Comparison of ENCODE assay signal across 7 mouse cellular contexts in the genomic region with DNA sequence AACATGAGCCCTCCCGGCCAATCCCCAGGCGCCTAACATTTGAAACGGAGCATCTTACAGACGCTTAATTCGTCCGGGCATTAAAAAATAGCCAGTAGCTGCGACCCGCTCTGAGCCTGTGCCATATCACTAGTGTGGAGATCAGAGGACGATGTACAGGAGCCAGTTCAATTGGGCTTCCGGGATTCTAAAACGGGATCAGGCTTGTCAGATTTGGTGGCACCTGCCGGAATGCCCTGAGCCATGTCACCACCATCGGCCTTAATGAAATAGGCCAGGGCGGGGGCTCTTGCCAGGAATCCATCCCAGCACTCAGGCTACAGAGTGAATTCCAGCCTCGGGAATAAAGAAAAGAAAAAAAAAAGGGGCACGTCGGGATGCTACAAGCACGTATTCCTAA. TPM values are rescaled to one million over a fixed set of nuclear protein-coding genes. Genes with fewer than 3 reads are reported as not detected.
DNase-seq lines count a peak whose midpoint lies in the region; ATAC-seq lines count a peak whose summit lies in the region.

No protein-coding gene starts in this region.

- peak overlapping the region; percentile 71 for H3K9ac ChIP-seq in lung, embryonic 16.5 days (ENCODE audit: low read length)
- H3K9ac ChIP-seq in hindbrain, embryonic 11.5 days (ENCODE audit: low read depth, low read length), result peak overlapping the region; percentile 88

- H3K4me2 ChIP-seq in lung, embryonic 16.5 days (ENCODE audit: low read depth, low read length), result peak overlapping the region; percentile 66
- H3K4me2 ChIP-seq in hindbrain, embryonic 11.5 days (replicated peaks; ENCODE audit: low read depth, low read length), result peak overlapping the region; percentile 54

- DNase-seq in lung, postnatal 14 days, result no peak
- DNase-seq in embryonic facial prominence, embryonic 10.5 days (ENCODE audit: low spot score), result peak; percentile 52
- DNase-seq in hindbrain, embryonic 11.5 days (ENCODE audit: low spot score), result peak; percentile 67
- no peak for DNase-seq in right cerebral cortex, postnatal 25 days

- H3K4me1 ChIP-seq in lung, embryonic 16.5 days (replicated peaks; ENCODE audit: control insufficient read depth, insufficient read depth, low read length), result peaks cover 24% of the 10 kb centered on the region
- H3K4me1 ChIP-seq in embryonic facial prominence, embryonic 10.5 days, result peaks cover 37% of the 10 kb centered on the region
- no peaks in the 10 kb centered on the region for H3K4me1 ChIP-seq in hindbrain, embryonic 11.5 days (replicated peaks; ENCODE audit: control insufficient read depth, insufficient read depth, low read length)

- no peaks in the 10 kb centered on the region for H3K9me3 ChIP-seq in lung, embryonic 16.5 days (ENCODE audit: control insufficient read depth, low read length)
- H3K9me3 ChIP-seq in embryonic facial prominence, embryonic 10.5 days, result no peaks in the 10 kb centered on the region
- H3K9me3 ChIP-seq in hindbrain, embryonic 11.5 days (ENCODE audit: control insufficient read depth, low read length), result no peaks in the 10 kb centered on the region

- H3K36me3 ChIP-seq in lung, embryonic 16.5 days (ENCODE audit: control insufficient read depth, insufficient read depth, low read length), result no peaks in the 10 kb centered on the region
- no peaks in the 10 kb centered on the region for H3K36me3 ChIP-seq in embryonic facial prominence, embryonic 10.5 days (replicated peaks)
- no peaks in the 10 kb centered on the region for H3K36me3 ChIP-seq in hindbrain, embryonic 11.5 days (ENCODE audit: control insufficient read depth, insufficient read depth, low read length)
- no peaks in the 10 kb centered on the region for H3K36me3 ChIP-seq in macrophage (ENCODE audit: inconsistent target)

- H3K79me2 ChIP-seq in macrophage (ENCODE audit: inconsistent target), result no peaks in the 10 kb centered on the region

- peak overlapping the region; percentile 97 for H3K27ac ChIP-seq in lung, embryonic 16.5 days (ENCODE audit: low read length)
- peak overlapping the region; percentile 98 for H3K27ac ChIP-seq in embryonic facial prominence, embryonic 10.5 days (replicated peaks)
- H3K27ac ChIP-seq in hindbrain, embryonic 11.5 days (ENCODE audit: low read depth, low read length), result peak overlapping the region; percentile 96
- no peak overlapping the region for H3K27ac ChIP-seq in macrophage

- peak overlapping the region; percentile 56 for H3K4me3 ChIP-seq in lung, embryonic 16.5 days (ENCODE audit: low read length)
- peak overlapping the region; percentile 56 for H3K4me3 ChIP-seq in embryonic facial prominence, embryonic 10.5 days
- peak overlapping the region; percentile 33 for H3K4me3 ChIP-seq in hindbrain, embryonic 11.5 days (ENCODE audit: low read depth, low read length)
- peak overlapping the region; percentile 25; the same call in 1 of the 2 replicates for H3K4me3 ChIP-seq in macrophage (ENCODE audit: inconsistent target)

- WGBS in lung, embryonic 16.5 days, result 14% methylated on average over 18 of the region's 18 CpGs
- WGBS in embryonic facial prominence, embryonic 10.5 days, result 39% methylated on average over 18 of the region's 18 CpGs
- WGBS in hindbrain, embryonic 11.5 days, result 32% methylated on average over 18 of the region's 18 CpGs
- 51% methylated on average over 13 of the region's 18 CpGs for WGBS in macrophage (ENCODE audit: missing documents)

- peak; percentile 21 for ATAC-seq in lung, embryonic 16.5 days (ENCODE audit: low read depth)
- ATAC-seq in hindbrain, embryonic 11.5 days (ENCODE audit: low FRiP score), result peak; percentile 33
- ATAC-seq in frontal cortex, adult (ENCODE audit: low TSS enrichment), result no peak

- no peaks in the 10 kb centered on the region for H3K27me3 ChIP-seq in lung, embryonic 16.5 days (ENCODE audit: control insufficient read depth, insufficient read depth, low read depth, low read length)
- peaks cover 8% of the 10 kb centered on the region; the same call in 1 of the 2 replicates for H3K27me3 ChIP-seq in embryonic facial prominence, embryonic 10.5 days (replicated peaks; ENCODE audit: low read depth, poor library complexity, severe bottlenecking)
- no peaks in the 10 kb centered on the region for H3K27me3 ChIP-seq in hindbrain, embryonic 11.5 days (ENCODE audit: control insufficient read depth, insufficient read depth, low read length)

RNA-seq across cellular contexts. Expression of gene Epcam, which starts 23.0 kb away (rescaled TPM):
- 356 TPM in 2 replicates for polyA plus RNA-seq in lung, embryonic 16.5 days (2015; fragmentation: Nextera tagmentation; extraction: Ambion mirVana)
- polyA plus RNA-seq in embryonic facial prominence, embryonic 10.5 days (2016; fragmentation: Nextera tagmentation; extraction: Ambion mirVana), result 76.2 and 81.0 TPM in 2 replicates
- polyA plus RNA-seq in hindbrain, embryonic 11.5 days (2014; fragmentation: Nextera tagmentation; extraction: Ambion mirVana), result 23.5 and 28.2 TPM in 2 replicates
- not detected for total RNA-seq in macrophage (2018; cell fraction: chromatin; rRNA removed)
- total RNA-seq in macrophage (2018; cell fraction: cytosol; rRNA removed), result under 1 TPM in 1 of 26 experiments, not detected in 25; 0.11 TPM
- total RNA-seq in macrophage (2018; cell fraction: nucleus; rRNA removed), result not detected
- not detected in 3 replicates for polyA plus RNA-seq in macrophage (2018)

RNA-seq across cellular contexts. Expression of gene Msh2, which starts 59.3 kb away (rescaled TPM):
- polyA plus RNA-seq in lung, embryonic 16.5 days (2015; fragmentation: Nextera tagmentation; extraction: Ambion mirVana), result 68.8 TPM in 2 replicates
- polyA plus RNA-seq in embryonic facial prominence, embryonic 10.5 days (2016; fragmentation: Nextera tagmentation; extraction: Ambion mirVana), result 124 and 131 TPM in 2 replicates
- 76.8 and 84.1 TPM in 2 replicates for polyA plus RNA-seq in hindbrain, embryonic 11.5 days (2014; fragmentation: Nextera tagmentation; extraction: Ambion mirVana)
- total RNA-seq in macrophage (2018; cell fraction: chromatin; rRNA removed), result 10 to 100 TPM in 12 of 26 experiments, 1 to 10 TPM in 11, under 1 TPM in 3; 0.69 to 29.2 (median 7.6) TPM
- total RNA-seq in macrophage (2018; cell fraction: cytosol; rRNA removed), result 10 to 100 TPM in 3 of 26 experiments, 1 to 10 TPM in 23; 4.0 to 10.7 (median 6.8) TPM
- total RNA-seq in macrophage (2018; cell fraction: nucleus; rRNA removed), result 10 to 100 TPM in 6 of 26 experiments, 1 to 10 TPM in 20; 1.8 to 26.7 (median 5.2) TPM
- 7.2 to 16.7 TPM (median 10.0 TPM) in 3 replicates for polyA plus RNA-seq in macrophage (2018)

Comparison
In these comparisons a context has a peak if more than half of its experiments do, and no peak if none do; other contexts are left out.
1. DNase-seq: peak in embryonic facial prominence, embryonic 10.5 days (single experiment) and hindbrain, embryonic 11.5 days (single experiment); none in lung, postnatal 14 days (single experiment) and right cerebral cortex, postnatal 25 days (single experiment).
2. RNA of gene Epcam, which starts 23.0 kb away (polyA plus RNA-seq): 356 TPM in lung, embryonic 16.5 days, 76.2 to 81.0 TPM in embryonic facial prominence, embryonic 10.5 days and 23.5 to 28.2 TPM in hindbrain, embryonic 11.5 days; not detected in macrophage; every median in the first group is over 10 times any median in the second.
3. Peak in every context shown above with its lines, with median percentiles within 50 percentile points of each other: H3K4me3 ChIP-seq.